Mouse (Mus musculus): ENCODE measurements around the gene Vsig4. TPM values are rescaled to one million over a fixed set of nuclear protein-coding genes. Genes with fewer than 3 reads are reported as not detected.
"Not testable (repeated sequence)": the region's sequence is repeated elsewhere in the genome, so short reads cannot be mapped to it uniquely, and the experiment has no call there.

Gene Vsig4
- polyA plus RNA-seq (2015; fragmentation: Nextera tagmentation; extraction: Ambion mirVana) = not detected in 2 replicates

DNA sequence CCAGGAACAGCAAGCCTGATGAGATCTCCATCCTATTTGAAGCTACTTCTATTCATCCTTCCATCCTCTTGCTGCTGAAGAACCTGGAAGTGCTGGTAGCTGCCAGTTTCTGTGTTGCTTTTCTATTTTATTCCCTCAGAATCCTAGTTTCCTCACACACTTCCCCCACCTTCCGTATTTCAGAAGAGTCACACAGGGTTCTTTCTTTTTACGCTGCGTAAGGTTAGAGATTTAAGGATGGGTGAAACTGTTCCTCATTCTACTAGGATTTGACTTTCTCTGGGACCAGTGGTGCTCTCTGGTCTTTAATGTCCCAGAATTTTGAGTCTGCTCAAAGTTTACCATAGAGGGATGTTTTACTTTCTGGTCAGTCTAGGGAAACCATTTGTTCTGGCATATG is at the start of gene Vsig4:
Vsig4 (minus strand) TSS at position 101 of the 400 bp plus-strand sequence.
- 96% methylated on average over 3 of the region's 3 CpGs for WGBS
- Histone ChIP-seq H3K4me2 (replicated peaks) (no peak within 1 kb of the TSS), H3K9me3 (no peaks in the 10 kb centered on the region), H3K36me3 (no peaks in the 10 kb centered on the region), H3K4me1 (replicated peaks) (no peaks in the 10 kb centered on the region), H3K4me3 (replicated peaks) (no peak within 1 kb of the TSS), H3K27ac (no peak within 1 kb of the TSS), H3K9ac (replicated peaks) (no peak within 1 kb of the TSS), H3K27me3 (no peaks in the 10 kb centered on the region)
- no peak for ATAC-seq

DNA sequence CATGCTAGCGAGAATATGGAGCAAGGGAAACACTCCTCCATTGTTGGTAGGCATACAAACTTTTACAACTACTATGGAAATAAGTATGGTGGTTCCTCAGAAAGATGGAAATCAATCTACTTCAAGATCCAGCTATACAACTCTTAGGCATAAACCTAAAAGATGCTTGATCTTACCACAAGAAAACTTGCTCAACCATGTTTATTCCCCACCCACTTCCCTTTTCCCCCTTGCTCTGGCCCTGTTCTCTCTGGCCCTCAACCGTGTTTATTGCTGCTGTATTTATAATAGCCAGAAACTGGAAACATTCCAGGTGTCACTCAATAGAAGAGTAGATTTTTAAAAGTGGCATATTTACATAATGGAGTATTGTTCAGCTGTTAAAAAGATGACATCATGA is 45.9 kb upstream of the Vsig4 start:
- Histone ChIP-seq H3K4me1 (replicated peaks) (no peaks in the 10 kb centered on the region), H3K9me3 (no peaks in the 10 kb centered on the region), H3K36me3 (no peaks in the 10 kb centered on the region), H3K27me3 (no peaks in the 10 kb centered on the region), H3K4me3 (replicated peaks) (no peak overlapping the region), H3K9ac (replicated peaks) (no peak overlapping the region), H3K4me2 (replicated peaks) (no peak overlapping the region), H3K27ac (no peak overlapping the region)
- no peak for ATAC-seq
- WGBS = 85% methylated on average over 2 of the region's 2 CpGs

DNA sequence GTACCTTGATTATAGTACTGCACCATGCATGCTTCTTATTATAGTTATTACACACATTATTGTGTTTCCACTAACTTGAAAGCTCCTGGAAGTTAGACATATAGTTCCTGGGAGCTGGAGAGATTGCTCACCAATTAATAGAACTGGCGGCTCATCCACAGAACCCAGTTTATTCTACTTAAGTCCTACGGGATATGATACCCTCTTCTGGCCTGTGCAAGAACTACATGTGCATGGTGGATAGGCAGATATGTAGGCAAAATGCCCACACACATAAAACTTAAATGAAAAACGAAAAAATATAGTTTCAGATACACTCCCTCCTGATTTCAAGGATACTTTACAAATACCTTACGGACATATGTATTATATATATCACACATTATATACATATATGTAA is 36.5 kb upstream of the Vsig4 start:
- Histone ChIP-seq H3K36me3 (no peaks in the 10 kb centered on the region), H3K27ac (no peak overlapping the region), H3K4me2 (replicated peaks) (no peak overlapping the region), H3K4me1 (replicated peaks) (no peaks in the 10 kb centered on the region), H3K4me3 (replicated peaks) (no peak overlapping the region), H3K9me3 (no peaks in the 10 kb centered on the region), H3K27me3 (no peaks in the 10 kb centered on the region), H3K9ac (replicated peaks) (no peak overlapping the region)
- no peak for ATAC-seq
- WGBS = 45% methylated on average over 4 of the region's 4 CpGs

DNA sequence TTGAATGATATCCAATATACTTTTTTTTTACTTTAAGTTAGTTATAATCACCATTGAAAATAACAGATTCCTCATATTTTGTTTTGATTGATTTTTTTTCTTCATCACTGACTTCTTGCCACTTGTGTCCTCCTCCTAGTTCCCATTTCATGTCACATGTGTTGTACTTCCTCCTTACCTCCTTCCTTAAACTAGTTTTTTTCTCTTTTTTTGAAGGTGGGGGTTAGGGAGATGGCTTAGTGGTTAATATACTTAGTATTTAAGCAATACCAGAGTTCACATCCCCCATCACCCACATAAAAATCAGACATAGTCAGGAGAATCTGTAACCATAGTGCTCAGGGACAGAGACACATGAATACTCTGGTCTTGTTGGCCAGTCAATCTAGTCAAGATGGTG is 36.7 kb downstream of the Vsig4 start:
- no peak overlapping the region for H3K4me2 ChIP-seq (replicated peaks)
- no peaks in the 10 kb centered on the region for H3K27me3 ChIP-seq
- H3K36me3 ChIP-seq = no peaks in the 10 kb centered on the region
- ATAC-seq = no peak
- no peak overlapping the region for H3K4me3 ChIP-seq (replicated peaks)
- no peaks in the 10 kb centered on the region for H3K4me1 ChIP-seq (replicated peaks)
- no peak overlapping the region for H3K27ac ChIP-seq
- H3K9ac ChIP-seq (replicated peaks) = no peak overlapping the region
- H3K9me3 ChIP-seq = no peaks in the 10 kb centered on the region

DNA sequence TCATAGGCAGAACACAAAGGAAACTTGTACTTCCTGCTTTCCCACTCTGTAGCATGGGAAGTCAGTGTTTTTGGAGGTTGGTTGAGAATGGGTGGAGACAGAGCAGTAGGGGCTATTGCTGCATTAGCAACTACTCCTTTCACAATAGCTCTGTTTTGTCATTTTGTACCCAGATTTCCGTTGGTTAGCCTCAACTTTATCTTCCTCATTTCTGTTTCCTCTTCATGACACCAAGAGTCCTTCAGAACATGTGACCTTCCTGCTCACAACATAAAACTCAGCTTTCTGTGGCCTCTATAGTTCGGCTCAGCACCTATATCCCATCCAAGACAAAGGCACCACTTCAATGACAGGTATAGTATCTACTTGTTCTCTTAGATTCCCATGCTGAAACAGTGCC is 53.6 kb downstream of the Vsig4 start:
- Histone ChIP-seq H3K36me3 (no peaks in the 10 kb centered on the region), H3K4me1 (replicated peaks) (no peaks in the 10 kb centered on the region), H3K27me3 (no peaks in the 10 kb centered on the region), H3K9me3 (no peaks in the 10 kb centered on the region), H3K27ac (no peak overlapping the region), H3K4me2 (replicated peaks) (no peak overlapping the region), H3K9ac (replicated peaks) (no peak overlapping the region), H3K4me3 (replicated peaks) (no peak overlapping the region)
- WGBS = 74% methylated on average over 2 of the region's 2 CpGs
- no peak for ATAC-seq

DNA sequence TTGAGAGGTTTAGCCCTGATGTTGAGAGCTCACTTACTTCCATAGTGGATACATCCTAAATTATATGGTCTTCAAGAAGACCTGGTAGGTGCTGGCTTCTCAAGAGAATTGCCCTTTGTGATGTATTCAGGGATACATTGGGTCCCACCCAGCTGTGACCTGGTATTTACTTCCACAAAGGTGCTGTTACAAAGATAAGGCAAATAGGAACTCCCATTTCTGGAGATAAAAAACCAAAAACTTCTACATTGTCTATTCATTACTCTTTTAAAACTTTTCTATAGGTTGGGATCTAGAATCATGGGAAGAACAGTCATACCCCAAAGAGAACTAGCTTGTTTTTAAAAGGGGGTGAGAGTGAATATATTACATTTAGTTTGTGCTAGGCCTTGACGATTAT is 54.2 kb downstream of the Vsig4 start:
- 88% methylated on average over 1 of the region's 1 CpGs for WGBS
- H3K4me1 ChIP-seq (replicated peaks) = no peaks in the 10 kb centered on the region
- no peak for ATAC-seq
- no peaks in the 10 kb centered on the region for H3K9me3 ChIP-seq
- no peak overlapping the region for H3K4me2 ChIP-seq (replicated peaks)
- no peak overlapping the region for H3K27ac ChIP-seq
- no peak overlapping the region for H3K4me3 ChIP-seq (replicated peaks)
- no peak overlapping the region for H3K9ac ChIP-seq (replicated peaks)
- no peaks in the 10 kb centered on the region for H3K36me3 ChIP-seq
- no peaks in the 10 kb centered on the region for H3K27me3 ChIP-seq

DNA sequence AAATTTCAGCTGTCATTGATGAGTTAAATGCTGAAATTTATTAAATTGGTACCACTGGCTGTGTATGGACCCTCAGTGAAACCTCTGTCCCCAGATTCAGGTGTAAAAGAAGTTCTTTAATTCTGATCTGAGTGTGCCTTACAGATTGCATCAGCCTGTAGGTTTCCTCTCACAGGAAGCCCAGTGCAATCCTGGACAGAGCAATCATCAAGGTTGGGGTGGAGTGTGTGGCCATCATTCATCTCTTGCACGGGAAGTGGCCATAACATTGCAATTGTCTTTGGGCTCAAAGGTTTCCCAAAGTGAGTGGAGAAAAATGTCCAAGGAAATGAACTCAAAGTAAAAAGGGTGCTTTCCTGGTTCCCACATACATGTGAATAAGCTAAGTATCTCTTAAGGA is 57.5 kb downstream of the Vsig4 start:
- Histone ChIP-seq H3K36me3 (no peaks in the 10 kb centered on the region), H3K4me1 (replicated peaks) (no peaks in the 10 kb centered on the region), H3K27ac (no peak overlapping the region), H3K4me2 (replicated peaks) (no peak overlapping the region), H3K4me3 (replicated peaks) (no peak overlapping the region), H3K27me3 (no peaks in the 10 kb centered on the region), H3K9ac (replicated peaks) (no peak overlapping the region), H3K9me3 (no peaks in the 10 kb centered on the region)
- WGBS = 69% methylated on average over 1 of the region's 1 CpGs
- no peak for ATAC-seq

DNA sequence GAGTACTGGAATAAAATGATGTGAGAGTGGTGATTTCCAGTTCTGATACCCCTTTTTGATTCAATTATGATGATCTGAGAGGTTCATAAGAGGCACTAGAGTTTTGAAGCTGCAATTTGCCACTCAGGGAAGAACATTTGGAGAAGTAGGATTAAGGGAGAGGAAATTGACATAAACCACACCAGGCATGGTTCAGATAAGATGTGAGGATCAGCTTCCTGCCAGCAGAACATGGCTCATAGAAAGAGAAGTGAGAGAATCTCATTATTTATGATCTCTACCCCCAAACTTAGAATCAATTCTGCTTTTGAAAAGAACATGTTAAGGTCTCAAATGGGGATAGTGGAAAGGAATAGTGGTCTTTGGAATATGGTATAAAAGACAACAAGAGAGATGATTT is 66.2 kb downstream of the Vsig4 start:
- H3K4me3 ChIP-seq (replicated peaks) = no peak overlapping the region
- H3K36me3 ChIP-seq = no peaks in the 10 kb centered on the region
- no peak overlapping the region for H3K4me2 ChIP-seq (replicated peaks)
- no peak overlapping the region for H3K9ac ChIP-seq (replicated peaks)
- no peaks in the 10 kb centered on the region for H3K9me3 ChIP-seq
- H3K4me1 ChIP-seq (replicated peaks) = no peaks in the 10 kb centered on the region
- H3K27ac ChIP-seq = no peak overlapping the region
- H3K27me3 ChIP-seq = no peaks in the 10 kb centered on the region
- ATAC-seq = no peak

DNA sequence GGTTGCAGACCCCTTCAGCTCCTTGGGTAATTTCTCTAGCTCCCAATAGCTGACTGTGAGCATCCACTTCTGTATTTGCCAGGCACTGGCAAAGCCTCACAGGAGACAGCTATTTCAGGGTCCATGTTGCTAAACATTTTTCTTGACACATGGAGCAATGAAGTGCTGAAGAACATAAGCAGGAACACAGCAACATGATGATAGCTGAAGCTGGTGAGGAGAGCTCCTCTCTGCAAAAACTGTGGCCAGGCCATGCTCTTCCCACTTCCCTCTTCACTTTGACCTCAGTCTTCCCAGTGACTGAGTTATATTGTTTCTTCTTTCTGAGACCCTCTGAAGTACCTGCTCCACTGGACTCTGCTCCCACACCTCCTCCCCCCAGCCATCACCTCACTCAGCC is 67.8 kb downstream of the Vsig4 start:
- Histone ChIP-seq H3K27me3 (no peaks in the 10 kb centered on the region), H3K4me2 (replicated peaks) (no peak overlapping the region), H3K36me3 (no peaks in the 10 kb centered on the region), H3K9me3 (no peaks in the 10 kb centered on the region), H3K4me3 (replicated peaks) (no peak overlapping the region), H3K4me1 (replicated peaks) (no peaks in the 10 kb centered on the region), H3K27ac (no peak overlapping the region), H3K9ac (replicated peaks) (no peak overlapping the region)
- ATAC-seq = no peak

DNA sequence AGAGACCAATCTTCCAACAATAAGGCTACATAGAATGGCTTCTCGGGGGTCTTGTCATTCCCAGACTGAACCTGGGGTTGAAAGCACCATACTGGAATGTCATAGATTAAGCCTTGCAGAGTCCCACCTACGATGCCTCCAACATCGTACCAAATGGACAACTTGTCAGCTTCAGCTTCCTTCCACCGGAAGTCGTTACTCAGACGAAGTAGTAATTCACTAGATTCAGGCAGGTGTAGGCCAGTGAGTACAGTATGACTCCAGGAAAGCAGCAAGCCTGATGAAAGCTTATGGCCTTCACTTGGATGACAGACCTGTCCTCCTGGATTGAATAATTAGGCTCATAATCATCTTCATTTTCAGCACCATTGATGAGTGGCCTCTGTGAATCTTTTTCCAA is 69.0 kb downstream of the Vsig4 start:
- no peaks in the 10 kb centered on the region for H3K4me1 ChIP-seq (replicated peaks)
- H3K27me3 ChIP-seq = no peaks in the 10 kb centered on the region
- no peak overlapping the region for H3K9ac ChIP-seq (replicated peaks)
- H3K4me3 ChIP-seq (replicated peaks) = no peak overlapping the region
- H3K27ac ChIP-seq = no peak overlapping the region
- 84% methylated on average over 6 of the region's 6 CpGs for WGBS
- H3K36me3 ChIP-seq = no peaks in the 10 kb centered on the region
- H3K9me3 ChIP-seq = no peaks in the 10 kb centered on the region
- no peak overlapping the region for H3K4me2 ChIP-seq (replicated peaks)
- ATAC-seq = no peak

DNA sequence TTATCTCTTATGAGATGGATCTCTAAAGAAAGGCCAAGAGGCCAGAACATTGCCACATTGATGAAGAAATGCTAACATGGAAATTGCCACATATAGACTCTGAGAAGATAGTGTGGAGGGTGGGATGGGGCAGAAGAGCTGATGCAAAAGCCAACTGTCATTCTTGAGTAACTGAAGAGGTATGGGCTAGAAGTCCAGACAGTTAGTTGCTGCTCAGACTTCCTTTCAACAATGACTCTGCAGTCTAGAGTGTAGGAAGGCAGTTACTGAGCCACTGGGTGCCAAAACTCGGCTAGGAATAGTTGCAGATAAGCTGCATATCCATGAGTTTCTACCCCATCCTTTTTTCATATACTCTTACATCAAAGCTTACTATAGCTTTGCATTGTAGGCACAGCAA is 75.2 kb downstream of the Vsig4 start:
- Histone ChIP-seq H3K4me1 (replicated peaks) (no peaks in the 10 kb centered on the region), H3K36me3 (no peaks in the 10 kb centered on the region), H3K9ac (replicated peaks) (no peak overlapping the region), H3K4me3 (replicated peaks) (no peak overlapping the region), H3K27me3 (no peaks in the 10 kb centered on the region), H3K4me2 (replicated peaks) (no peak overlapping the region), H3K27ac (no peak overlapping the region), H3K9me3 (no peaks in the 10 kb centered on the region)
- ATAC-seq = no peak
- WGBS = 35% methylated on average over 1 of the region's 1 CpGs

DNA sequence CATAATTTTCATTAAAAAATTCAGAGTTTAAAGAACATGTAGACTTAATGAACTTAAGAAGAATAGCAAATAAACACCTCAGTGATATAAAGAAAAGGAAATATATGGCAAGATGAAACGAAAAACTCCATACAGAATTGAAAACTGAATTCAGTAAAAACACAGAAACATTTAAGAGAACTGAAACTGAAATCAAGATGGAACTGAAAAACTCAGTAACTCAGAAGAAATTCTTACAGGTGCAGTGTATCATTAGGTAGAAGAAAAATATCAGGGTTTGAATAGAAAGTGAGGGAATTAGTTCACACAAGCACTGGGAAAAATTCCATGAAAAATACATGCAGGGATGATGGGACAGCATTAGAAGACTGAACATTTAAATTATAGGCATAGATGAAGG is 86.4 kb downstream of the Vsig4 start:
- Histone ChIP-seq H3K9me3 (no peaks in the 10 kb centered on the region), H3K36me3 (no peaks in the 10 kb centered on the region), H3K4me1 (replicated peaks) (no peaks in the 10 kb centered on the region), H3K27ac (no peak overlapping the region), H3K4me2 (replicated peaks) (no peak overlapping the region), H3K27me3 (no peaks in the 10 kb centered on the region), H3K9ac (replicated peaks) (no peak overlapping the region), H3K4me3 (replicated peaks) (no peak overlapping the region)
- no peak for ATAC-seq
- WGBS = 40% methylated on average over 1 of the region's 1 CpGs

DNA sequence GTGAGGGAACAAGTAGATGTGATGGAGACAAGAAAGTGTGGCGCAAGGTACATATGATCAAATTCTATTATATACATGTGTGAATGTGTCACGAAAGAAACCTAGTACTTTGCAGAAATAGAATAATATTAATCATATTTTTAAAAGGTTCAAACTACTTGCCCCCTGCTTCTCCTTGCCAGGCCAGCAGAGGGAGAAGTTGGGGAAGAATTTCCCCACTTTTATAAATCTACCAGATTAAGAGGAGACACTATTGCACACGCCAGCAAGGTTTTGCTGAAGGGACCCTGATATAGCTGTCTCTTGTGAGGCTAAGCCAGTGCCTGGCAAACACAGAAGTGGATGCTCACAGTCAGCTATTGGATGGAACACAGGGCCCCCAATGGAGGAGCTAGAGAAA is 88.1 kb downstream of the Vsig4 start:
- H3K4me3 ChIP-seq (replicated peaks); H3K36me3 ChIP-seq; H3K27me3 ChIP-seq; H3K27ac ChIP-seq; H3K9ac ChIP-seq (replicated peaks); H3K4me1 ChIP-seq (replicated peaks); H3K9me3 ChIP-seq; ATAC-seq; H3K4me2 ChIP-seq (replicated peaks): not testable (repeated sequence)
- WGBS = 84% methylated on average over 3 of the region's 3 CpGs
